Mouse (Mus musculus) ovary, adult 2 months (tissue): Measurements from ENCODE around the gene Zfp641. TPM values are rescaled to one million over a fixed set of nuclear protein-coding genes. Genes with fewer than 3 reads are reported as not detected.

Experiments
- polyA plus RNA-seq: library from polyadenylated mRNA; depleted of rRNA; stranded (reverse); fragments of >200 nt; gene quantifications from 2 replicates; pipeline ENCODE4 v1.2.3, GENCODE M21; 2012; rRNA removed

Zfp641 gene
- 2.1 and 2.3 TPM in 2 replicates for polyA plus RNA-seq

GRCm38 (mm10) chr15:98295628-98296551 is at the start of gene Zfp641:
TSS of gene Zfp641 (minus strand) at chr15:98296161.

DNA sequence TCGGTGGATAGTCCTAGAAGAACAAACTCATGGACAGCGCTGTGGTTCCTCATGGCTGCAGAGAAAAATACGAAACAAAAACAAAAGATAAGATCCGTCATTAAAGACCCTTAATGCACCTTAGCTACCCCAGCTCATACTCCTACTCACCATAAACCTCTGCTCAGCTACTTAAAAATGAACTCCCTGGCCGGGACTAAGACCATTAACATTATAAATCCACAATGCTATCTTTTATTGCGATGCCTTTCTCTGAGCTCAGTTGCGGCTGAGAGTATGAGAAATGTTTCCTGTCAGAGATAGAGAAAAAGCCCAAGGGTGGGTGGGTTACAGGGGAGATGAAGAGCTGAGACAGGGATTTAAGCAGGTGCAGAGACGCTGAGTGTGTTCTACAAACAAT is 44.9 kb upstream of the Zfp641 start, which contains the start of gene Olfr284:
Gene Olfr284, minus strand, starts transcription at position 101 of the 400 bp plus-strand sequence.

DNA sequence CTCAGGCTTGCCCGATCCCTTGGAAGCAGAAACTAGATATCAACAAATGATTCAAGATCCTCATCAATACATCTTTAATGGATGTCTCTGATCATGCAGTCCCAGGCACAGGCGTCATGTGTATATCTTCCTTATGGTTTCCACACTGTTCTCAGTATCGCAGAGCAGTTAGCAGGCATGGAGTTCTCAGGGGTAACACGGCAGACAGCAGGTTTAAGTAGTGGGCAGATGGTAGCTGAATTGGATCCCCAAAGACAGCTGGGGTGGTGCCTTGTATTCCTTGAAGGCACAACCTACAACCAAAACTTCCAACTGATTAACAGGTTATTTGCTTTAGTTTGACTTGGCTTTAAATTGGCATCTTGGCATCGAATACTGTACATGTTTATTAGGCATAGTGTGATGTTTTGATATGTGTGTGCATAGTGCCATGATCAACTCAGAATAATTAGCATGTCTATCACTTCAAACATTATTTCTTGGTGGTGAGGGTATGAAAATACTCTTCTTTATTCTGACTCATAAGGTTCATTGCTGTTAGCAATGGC is 21.3 kb upstream of the Zfp641 start, which contains the start of gene Olfr285:
Gene Olfr285, minus strand, starts transcription at position 177 of the 548 bp plus-strand sequence.

DNA sequence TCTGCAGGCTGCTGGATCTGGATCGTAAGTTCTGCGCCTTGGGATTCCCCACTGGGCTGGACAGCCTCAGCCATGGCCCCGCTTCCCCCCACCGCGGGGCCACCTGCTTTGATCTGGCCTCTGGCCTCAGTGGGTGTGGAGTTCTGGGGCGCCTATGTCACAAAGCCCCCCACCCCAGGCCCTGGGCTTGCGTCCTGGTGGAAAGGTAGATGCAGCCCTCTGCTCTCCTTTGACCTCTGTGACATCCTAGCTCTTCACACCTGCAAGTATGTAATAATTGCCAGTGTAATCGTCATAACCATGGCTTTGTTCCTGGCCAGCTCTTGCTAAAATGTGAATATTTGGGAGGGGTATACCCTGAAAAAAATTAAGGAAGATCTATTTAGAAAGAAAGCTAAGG is 38.8 kb downstream of the Zfp641 start, which contains the start of gene H1fnt:
Gene H1fnt, minus strand, starts transcription at position 101 of the 400 bp plus-strand sequence.

Other genes starting within 250 kb of the Zfp641 start
- gene Pfkm, start 203.6 kb downstream of the Zfp641 start, polyA plus RNA-seq = 33.9 and 41.1 TPM in 2 replicates
- 8.7 and 9.9 TPM in 2 replicates for gene Senp1, start 202.4 kb downstream of the Zfp641 start, polyA plus RNA-seq
- 30.3 and 44.8 TPM in 2 replicates for gene Asb8, start 130.5 kb downstream of the Zfp641 start, polyA plus RNA-seq
- 4.9 and 5.2 TPM in 2 replicates for gene Ccdc184, start 129.0 kb downstream of the Zfp641 start, polyA plus RNA-seq
- gene Olfr288, start 100.6 kb downstream of the Zfp641 start, polyA plus RNA-seq = 0.66 and 1.4 TPM in 2 replicates
- gene Gm44579, start 75.2 kb downstream of the Zfp641 start, polyA plus RNA-seq = not detected in 2 replicates
- gene Olfr287, start 75.1 kb downstream of the Zfp641 start, polyA plus RNA-seq = 0.24 and 0.88 TPM in 2 replicates
- gene Olfr286, start 61.7 kb downstream of the Zfp641 start, polyA plus RNA-seq = not detected in 2 replicates
- gene H1fnt, start 38.9 kb downstream of the Zfp641 start, polyA plus RNA-seq = not detected in 2 replicates
- not detected in 2 replicates for gene Olfr285, start 21.2 kb upstream of the Zfp641 start, polyA plus RNA-seq
- not detected in 2 replicates for gene Olfr284, start 44.8 kb upstream of the Zfp641 start, polyA plus RNA-seq
- not detected in 2 replicates for gene Olfr283, start 84.8 kb upstream of the Zfp641 start, polyA plus RNA-seq
- gene Olfr282, start 135.1 kb upstream of the Zfp641 start, polyA plus RNA-seq = not detected in 2 replicates
- not detected in 2 replicates for gene Olfr281, start 156.4 kb upstream of the Zfp641 start, polyA plus RNA-seq
- gene OR5BS1P, start 173.7 kb upstream of the Zfp641 start, polyA plus RNA-seq = not detected in 2 replicates
- not detected in 2 replicates for gene Lalba, start 186.6 kb upstream of the Zfp641 start, polyA plus RNA-seq
- not detected in 2 replicates for gene Olfr279, start 196.2 kb upstream of the Zfp641 start, polyA plus RNA-seq
- 40.8 and 48.7 TPM in 2 replicates for gene Kansl2, start 238.1 kb upstream of the Zfp641 start, polyA plus RNA-seq